Mouse (Mus musculus): ENCODE results near the gene Tenm2. TPM values are rescaled to one million over a fixed set of nuclear protein-coding genes. Genes with fewer than 3 reads are reported as not detected.

The Tenm2 gene
- total RNA-seq, 2 experiments from 2014 or later, result not detected

- no peak for ATAC-seq (ENCODE audit: poor library complexity, severe bottlenecking)
Measured at GRCm38 (mm10) chr11:36161765-36162321, 1073.9 kb downstream of the Tenm2 start.

DNA sequence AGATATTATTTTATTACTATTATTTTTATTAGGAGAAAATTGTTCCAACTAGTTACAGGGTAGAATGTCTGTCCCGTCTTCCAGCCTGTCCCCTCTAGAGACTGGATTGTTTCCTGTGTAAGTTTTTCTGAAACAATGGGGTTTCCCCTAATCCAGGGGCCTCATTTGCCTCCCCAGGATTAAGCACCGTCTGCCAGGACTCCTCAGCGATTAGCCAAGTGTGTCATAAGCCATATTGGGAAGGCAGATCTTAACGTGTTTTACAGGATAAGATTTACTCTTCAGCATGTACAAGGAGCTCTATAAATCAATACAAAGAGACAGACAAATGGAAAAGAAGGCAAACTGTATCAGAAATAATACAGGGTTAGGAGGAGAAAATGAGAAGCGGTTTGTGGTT is 1082.3 kb downstream of the Tenm2 start:
- no peak for ATAC-seq (ENCODE audit: poor library complexity, severe bottlenecking)

- ATAC-seq (ENCODE audit: poor library complexity, severe bottlenecking), result no peak
Measured at GRCm38 (mm10) chr11:36153011-36153410, 1082.8 kb downstream of the Tenm2 start.

DNA sequence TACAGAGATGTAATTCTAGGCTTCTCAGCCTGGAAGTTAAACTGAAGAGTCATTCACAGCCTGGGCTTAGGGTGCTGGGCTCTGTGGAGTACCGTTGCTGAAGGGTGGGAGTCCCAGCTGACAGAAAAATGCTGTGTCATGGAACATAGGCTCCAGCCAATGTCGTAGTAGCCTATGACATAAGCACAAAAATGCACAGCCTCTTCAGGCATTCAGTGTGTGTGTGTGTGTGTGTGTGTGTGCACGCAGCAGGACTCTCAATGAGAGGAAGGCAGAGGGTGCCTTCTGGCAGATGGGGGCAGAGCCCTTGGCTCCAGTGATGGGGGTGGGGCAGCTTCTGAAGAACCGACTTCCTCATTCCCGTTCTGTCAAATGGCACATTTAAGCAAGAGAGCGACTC is 1083.5 kb downstream of the Tenm2 start:
- ATAC-seq (ENCODE audit: poor library complexity, severe bottlenecking), result no peak

- ATAC-seq (ENCODE audit: poor library complexity, severe bottlenecking), result no peak
Measured at GRCm38 (mm10) chr11:36149092-36149491, 1086.7 kb downstream of the Tenm2 start.

GRCm38 (mm10) chr11:36145057-36145456 is 1090.7 kb downstream of the Tenm2 start:
- ATAC-seq (ENCODE audit: poor library complexity, severe bottlenecking), result no peak

- ATAC-seq (ENCODE audit: poor library complexity, severe bottlenecking), result no peak
Measured at GRCm38 (mm10) chr11:36140411-36140810, 1095.4 kb downstream of the Tenm2 start.

DNA sequence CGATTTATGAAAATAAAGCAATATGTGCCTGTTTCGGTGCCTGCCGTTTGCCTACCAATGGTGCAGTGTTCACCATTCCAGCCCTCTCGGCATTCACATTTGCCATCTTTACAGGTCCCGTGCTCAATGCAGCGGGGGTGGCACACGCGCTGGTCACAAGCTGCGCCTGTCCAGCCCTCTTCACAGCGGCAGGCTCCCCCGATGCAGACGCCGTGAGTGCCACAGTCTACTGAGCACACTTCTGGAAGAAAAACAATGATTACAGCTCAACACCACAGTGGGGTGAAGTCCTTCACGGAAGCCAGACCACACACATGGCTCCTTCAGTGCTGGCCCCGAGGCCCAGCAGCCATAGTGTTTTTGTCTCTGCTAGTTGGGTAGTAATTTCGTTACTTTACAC is 1096.2 kb downstream of the Tenm2 start:
- no peak for ATAC-seq (ENCODE audit: poor library complexity, severe bottlenecking)

DNA sequence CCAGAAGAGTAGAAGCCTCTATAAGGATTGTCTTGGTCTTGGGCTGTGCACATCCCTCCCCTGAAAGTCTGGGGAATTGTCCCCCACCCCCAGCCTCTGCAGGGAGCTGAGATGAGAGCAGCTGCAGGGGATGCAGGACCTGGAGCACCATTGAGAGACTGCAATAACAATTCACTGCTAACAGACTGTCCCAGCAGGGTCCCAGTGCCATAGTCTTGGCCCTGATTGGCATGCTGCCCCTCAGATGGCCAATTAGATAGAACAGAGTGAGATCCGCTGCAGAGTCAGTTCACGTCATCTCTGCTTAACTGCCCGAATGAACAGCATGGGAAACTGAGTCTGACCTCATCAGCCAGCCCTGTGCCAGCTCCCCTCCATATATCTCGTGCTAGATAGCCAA is 1097.9 kb downstream of the Tenm2 start:
- no peak for ATAC-seq (ENCODE audit: poor library complexity, severe bottlenecking)

DNA sequence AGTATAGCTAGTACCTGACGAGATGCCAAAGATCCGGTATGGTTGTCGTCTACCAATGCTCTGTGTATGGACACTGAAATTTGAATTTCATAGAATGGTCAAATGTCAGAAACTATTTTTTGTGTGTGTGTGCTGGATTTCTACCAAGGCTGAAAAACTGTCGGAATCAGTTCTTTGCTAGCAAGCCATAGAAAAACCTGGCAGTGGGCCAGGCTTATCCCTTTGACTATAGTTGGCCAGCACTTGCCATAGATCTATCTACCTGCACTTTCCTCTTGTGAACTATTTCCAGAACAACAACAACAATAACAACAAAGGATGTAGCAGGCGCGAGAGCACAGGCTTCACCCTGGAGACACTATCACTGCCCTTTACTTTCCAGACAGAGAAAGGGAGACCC is 1098.5 kb downstream of the Tenm2 start:
- ATAC-seq (ENCODE audit: poor library complexity, severe bottlenecking), result no peak

DNA sequence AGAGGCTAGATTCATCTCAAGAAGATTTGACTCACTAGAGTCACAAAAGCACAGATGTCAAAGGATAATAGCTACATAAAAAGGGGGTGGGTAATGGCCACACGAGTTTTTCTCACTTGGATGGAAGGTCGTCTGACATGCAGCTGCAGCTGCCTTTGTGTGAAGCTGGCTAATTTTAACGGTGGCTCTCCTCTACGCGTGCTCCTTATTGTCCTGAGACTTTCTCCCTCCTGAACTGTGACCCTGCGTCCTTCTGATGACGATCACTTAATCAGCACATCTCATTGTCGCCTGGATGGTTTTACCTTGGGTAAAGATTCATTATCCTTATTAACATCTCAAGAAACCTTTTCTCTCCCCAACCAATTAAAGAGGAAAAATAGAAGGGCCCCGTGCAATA is 1101.1 kb downstream of the Tenm2 start:
- no peak for ATAC-seq (ENCODE audit: poor library complexity, severe bottlenecking)

DNA sequence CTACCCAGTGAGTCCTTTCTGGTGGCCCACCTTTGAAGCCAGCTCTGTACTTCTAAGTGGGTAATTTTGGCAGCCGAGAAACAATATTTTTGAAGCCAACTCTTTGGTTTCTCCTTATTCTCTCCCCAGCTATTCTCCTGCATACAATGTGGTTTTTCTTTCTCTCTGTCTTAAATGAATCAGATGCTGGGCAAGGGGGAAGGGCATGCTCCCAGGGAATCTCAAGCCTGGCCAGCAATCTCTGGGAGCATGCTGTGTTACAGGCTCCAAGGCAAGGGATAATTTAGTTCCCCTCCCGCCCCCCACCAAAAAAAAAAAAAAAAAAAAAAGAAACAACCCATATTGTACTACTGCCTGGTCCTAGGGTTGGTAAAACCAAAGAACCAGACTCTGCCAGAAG is 1112.5 kb downstream of the Tenm2 start:
- no peak for ATAC-seq (ENCODE audit: poor library complexity, severe bottlenecking)

GRCm38 (mm10) chr11:36121410-36121929 is 1114.3 kb downstream of the Tenm2 start:
- ATAC-seq (ENCODE audit: poor library complexity, severe bottlenecking), result no peak

GRCm38 (mm10) chr11:36120591-36121409 is 1115.0 kb downstream of the Tenm2 start:
- no peak for ATAC-seq (ENCODE audit: poor library complexity, severe bottlenecking)

GRCm38 (mm10) chr11:36113326-36113725 is 1122.4 kb downstream of the Tenm2 start:
- ATAC-seq (ENCODE audit: poor library complexity, severe bottlenecking), result no peak

DNA sequence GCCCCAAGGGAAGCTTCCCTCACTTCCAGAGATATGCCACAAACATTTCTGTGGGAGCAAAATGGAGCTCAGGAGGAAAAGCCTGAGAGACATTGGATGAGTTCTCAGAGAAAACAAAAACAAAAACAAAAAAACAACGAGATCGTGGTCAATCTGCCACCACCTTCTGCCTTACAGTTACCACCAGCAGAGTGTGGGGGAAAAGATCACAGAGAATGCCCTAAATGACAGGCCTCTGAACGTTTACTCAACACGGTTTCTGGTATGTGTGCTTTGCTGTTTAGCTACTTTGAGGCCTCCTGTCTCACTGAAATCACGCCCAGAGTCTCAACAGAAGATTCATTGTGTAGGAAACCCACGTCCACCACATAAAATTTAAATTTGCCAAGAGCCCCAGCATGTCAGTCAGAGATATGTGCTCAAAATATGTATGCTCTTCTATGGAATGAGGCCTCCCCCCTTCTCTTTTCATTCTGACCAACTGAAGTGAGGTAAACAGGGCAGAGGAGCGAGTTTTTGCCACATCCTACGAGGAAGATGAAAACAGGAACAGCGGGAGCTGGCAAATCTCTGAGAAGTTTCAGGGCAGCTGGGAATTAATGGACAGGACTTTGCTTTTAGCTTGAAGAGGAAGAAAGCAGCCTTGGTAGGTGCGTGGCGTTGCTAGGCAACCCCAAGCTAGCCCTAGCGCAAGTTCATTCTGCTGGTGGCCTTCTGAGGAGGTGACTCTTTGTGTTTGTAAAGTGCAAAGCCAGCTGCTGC is 1126.6 kb downstream of the Tenm2 start:
- ATAC-seq (ENCODE audit: poor library complexity, severe bottlenecking), result no peak

DNA sequence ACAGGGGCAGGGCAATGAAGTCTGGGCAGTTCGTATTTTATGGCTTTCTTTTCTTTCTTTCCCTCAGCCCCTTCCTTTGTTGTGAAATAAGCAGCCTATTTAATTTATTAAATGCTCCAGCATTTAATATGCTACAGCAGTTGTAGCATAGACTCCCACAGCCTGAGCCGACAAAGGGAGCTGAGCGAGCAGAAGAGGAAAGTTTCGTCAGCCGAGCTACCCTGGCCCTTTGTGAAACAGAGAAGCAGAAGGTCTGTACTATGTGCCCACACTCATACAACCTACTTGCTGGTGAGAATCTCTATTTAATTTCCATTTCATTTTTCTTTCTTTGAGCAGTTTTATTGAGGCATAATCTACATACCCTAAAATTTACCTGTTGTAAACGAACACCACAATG is 1127.9 kb downstream of the Tenm2 start:
- no peak for ATAC-seq (ENCODE audit: poor library complexity, severe bottlenecking)

DNA sequence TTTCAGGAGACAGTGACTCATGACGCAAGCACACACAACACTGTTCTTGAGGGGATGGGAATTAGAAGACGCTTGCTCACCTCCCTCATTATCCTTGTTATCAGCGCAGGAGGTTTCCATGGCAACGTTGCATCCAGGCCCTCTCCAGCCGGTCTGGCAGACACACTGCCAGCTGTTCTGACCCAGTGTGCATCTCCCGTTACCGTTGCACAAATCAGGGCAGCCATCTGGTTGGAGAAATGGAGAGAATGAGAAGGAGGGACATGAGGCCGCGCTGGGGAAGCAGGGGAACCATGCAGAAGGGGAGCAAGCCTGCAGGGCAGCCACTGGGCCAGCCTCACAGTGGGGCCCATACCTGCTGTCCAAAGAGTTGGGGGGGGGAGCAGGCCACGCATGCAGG is 1129.1 kb downstream of the Tenm2 start:
- no peak for ATAC-seq (ENCODE audit: poor library complexity, severe bottlenecking)

- no peak for ATAC-seq (ENCODE audit: poor library complexity, severe bottlenecking)
Measured at GRCm38 (mm10) chr11:36103556-36103955, 1132.2 kb downstream of the Tenm2 start.

- ATAC-seq (ENCODE audit: poor library complexity, severe bottlenecking), result no peak
Measured at GRCm38 (mm10) chr11:36096219-36096618, 1139.5 kb downstream of the Tenm2 start.

DNA sequence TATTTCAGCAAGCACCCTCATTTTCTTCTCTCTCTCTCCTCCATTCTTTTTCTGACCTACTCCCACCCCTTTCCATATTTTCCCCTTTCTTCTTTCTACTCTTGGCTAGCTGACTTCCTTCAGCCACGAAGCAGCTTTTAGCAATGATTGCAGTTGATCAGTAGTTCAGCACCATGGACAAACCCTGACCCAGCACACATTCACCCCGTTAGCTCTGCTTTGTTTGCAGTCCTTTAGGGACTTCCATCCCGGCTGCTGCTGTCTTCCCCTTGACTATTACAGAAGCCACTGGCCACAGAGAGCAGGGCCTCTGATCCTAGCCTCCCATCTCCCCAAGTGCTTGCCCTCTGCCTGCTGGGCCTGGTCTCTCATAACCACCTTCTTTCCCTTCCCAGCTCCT is 1145.6 kb downstream of the Tenm2 start:
- no peak for ATAC-seq (ENCODE audit: poor library complexity, severe bottlenecking)

Data from megakaryocyte, adult 5-6 weeks (primary cell).